Mouse (Mus musculus) lung, adult 2 months (tissue): ENCODE data around the gene Wnt7b. TPM values are rescaled to one million over a fixed set of nuclear protein-coding genes. Genes with fewer than 3 reads are reported as not detected.

Experiments
- DNase-seq: peaks from one replicate; pipeline ENCODE4 v3.0.0; 2022
- H3K4me1 ChIP-seq: fragments of 200-500 bp; 2 replicates; pipeline ENCODE4 v1.6.1; 2011; ENCODE audit warnings: low read length; ENCODE audit not compliant: control insufficient read depth, insufficient read depth
- H3K4me3 ChIP-seq: fragments of 200-500 bp; replicated peaks from 2 replicates; pipeline ENCODE3; 2011; ENCODE audit warnings: low read depth, mild to moderate bottlenecking, control low read depth, low read length; ENCODE audit errors: extremely low read depth
- CTCF ChIP-seq: fragments of 200-500 bp; IDR thresholded peaks from 2 replicates; pipeline ENCODE4 v1.5.1; 2011; ENCODE audit warnings: mild to moderate bottlenecking, low read length, control low read depth; ENCODE audit not compliant: insufficient read depth
- POLR2A ChIP-seq: fragments of 200-500 bp; IDR thresholded peaks from 2 replicates; pipeline ENCODE4 v1.6.1; 2011; ENCODE audit warnings: low read depth, mild to moderate bottlenecking, control low read depth, low read length, borderline replicate concordance; ENCODE audit errors: extremely low read depth
- WGBS: fragments of 180-500 bp; shearing (Covaris S2); methylation state at CpG from one replicate; pipeline ENCODE4 v1.1.7; 2018; 5-methylcytosine and 5-hydroxymethylcytosine counted together
- polyA plus RNA-seq: library from polyadenylated mRNA; depleted of rRNA; stranded (reverse); fragments of >200 nt; gene quantifications from 2 replicates; pipeline ENCODE4 v1.2.3, GENCODE M21; 2012

Gene Wnt7b
- polyA plus RNA-seq, 1 experiment, result 13.2 TPM

- TF ChIP-seq CTCF (no peak), POLR2A (no peak)
- Histone ChIP-seq H3K4me1 (no peaks in the 10 kb centered on the region), H3K4me3 (no peak overlapping the region)
- WGBS, result 88% methylated on average over 10 of the region's 10 CpGs
- DNase-seq, result no peak
These were observed 8.6 kb upstream of the Wnt7b start for GRCm38 (mm10) chr15:85590831-85591230.

- TF ChIP-seq POLR2A (no peak), CTCF (peak; percentile 77)
- DNase-seq, result peak; percentile 51
- 8% methylated on average over 11 of the region's 11 CpGs for WGBS
These were observed 1.2 kb upstream of the Wnt7b start for GRCm38 (mm10) chr15:85583504-85583903.

GRCm38 (mm10) chr15:85583024-85583423 is 751 bp upstream of the Wnt7b start:
- TF ChIP-seq CTCF, result peak; percentile 95
- TF ChIP-seq POLR2A, result no peak
- no peaks in the 10 kb centered on the region for H3K4me1 ChIP-seq
- 1% methylated on average over 8 of the region's 8 CpGs for WGBS
- H3K4me3 ChIP-seq, result no peak overlapping the region
- peak; percentile 73 for DNase-seq

More at GRCm38 (mm10) chr15:85583504-85583903, 1.2 kb upstream of the Wnt7b start:
- Histone ChIP-seq H3K4me1 (no peaks in the 10 kb centered on the region), H3K4me3 (no peak overlapping the region)

- TF ChIP-seq POLR2A (no peak), CTCF (no peak)
- Histone ChIP-seq H3K4me1 (no peaks in the 10 kb centered on the region), H3K4me3 (no peak overlapping the region)
- 4% methylated on average over 58 of the region's 67 CpGs for WGBS
- DNase-seq, result peak; percentile 43
These were observed 659 bp downstream of the Wnt7b start for GRCm38 (mm10) chr15:85581563-85582064.

- WGBS, result under 1% methylated on average over 63 of the region's 66 CpGs
- no peaks in the 10 kb centered on the region for H3K4me1 ChIP-seq
- peak; percentile 39 for DNase-seq
- peak overlapping the region; percentile 35 for H3K4me3 ChIP-seq
- TF ChIP-seq CTCF (no peak), POLR2A (no peak)
These were observed 1.2 kb downstream of the Wnt7b start for GRCm38 (mm10) chr15:85580934-85581562.

- 2% methylated on average over 47 of the region's 47 CpGs for WGBS
- peak overlapping the region; percentile 11 for H3K4me3 ChIP-seq
- peak; percentile 28 for DNase-seq
- TF ChIP-seq CTCF, result no peak
- TF ChIP-seq POLR2A, result no peak
- no peaks in the 10 kb centered on the region for H3K4me1 ChIP-seq
These were observed 1.8 kb downstream of the Wnt7b start for GRCm38 (mm10) chr15:85580483-85580882.

- H3K4me1 ChIP-seq, result no peaks in the 10 kb centered on the region
- 5% methylated on average over 54 of the region's 54 CpGs for WGBS
- no peak for DNase-seq
- TF ChIP-seq CTCF, result no peak
- no peak for TF ChIP-seq POLR2A
- no peak overlapping the region for H3K4me3 ChIP-seq
These were observed 4.5 kb downstream of the Wnt7b start for GRCm38 (mm10) chr15:85577583-85578460.

GRCm38 (mm10) chr15:85576511-85577440 is 5.5 kb downstream of the Wnt7b start:
- DNase-seq, result no peak
- WGBS, result 8% methylated on average over 61 of the region's 61 CpGs
- TF ChIP-seq POLR2A (no peak), CTCF (no peak)
- no peak overlapping the region for H3K4me3 ChIP-seq
- no peaks in the 10 kb centered on the region for H3K4me1 ChIP-seq

GRCm38 (mm10) chr15:85576110-85576509 is 6.2 kb downstream of the Wnt7b start:
- H3K4me1 ChIP-seq, result no peaks in the 10 kb centered on the region
- TF ChIP-seq POLR2A, result no peak
- TF ChIP-seq CTCF, result no peak
- WGBS, result 12% methylated on average over 20 of the region's 20 CpGs
- DNase-seq, result no peak
- H3K4me3 ChIP-seq, result no peak overlapping the region
